Mouse (Mus musculus) left cerebral cortex, adult 8-10 months (tissue): ENCODE results near the gene Rarg. TPM values are rescaled to one million over a fixed set of nuclear protein-coding genes. Genes with fewer than 3 reads are reported as not detected.

ENCODE experiments used
- DNase-seq, 2 experiments: peaks; one replicate each; pipeline ENCODE4 v3.0.0; 2022; ENCODE audit warnings: low spot score in 2 of 2
- total RNA-seq, 4 experiments: library from RNA; stranded (reverse); gene quantifications; 2 replicates each; pipeline ENCODE4 v1.2.4; 2022

The Rarg gene
- total RNA-seq, result 10 to 100 TPM; 13.5 to 16.8 (median 16.3) TPM

DNA sequence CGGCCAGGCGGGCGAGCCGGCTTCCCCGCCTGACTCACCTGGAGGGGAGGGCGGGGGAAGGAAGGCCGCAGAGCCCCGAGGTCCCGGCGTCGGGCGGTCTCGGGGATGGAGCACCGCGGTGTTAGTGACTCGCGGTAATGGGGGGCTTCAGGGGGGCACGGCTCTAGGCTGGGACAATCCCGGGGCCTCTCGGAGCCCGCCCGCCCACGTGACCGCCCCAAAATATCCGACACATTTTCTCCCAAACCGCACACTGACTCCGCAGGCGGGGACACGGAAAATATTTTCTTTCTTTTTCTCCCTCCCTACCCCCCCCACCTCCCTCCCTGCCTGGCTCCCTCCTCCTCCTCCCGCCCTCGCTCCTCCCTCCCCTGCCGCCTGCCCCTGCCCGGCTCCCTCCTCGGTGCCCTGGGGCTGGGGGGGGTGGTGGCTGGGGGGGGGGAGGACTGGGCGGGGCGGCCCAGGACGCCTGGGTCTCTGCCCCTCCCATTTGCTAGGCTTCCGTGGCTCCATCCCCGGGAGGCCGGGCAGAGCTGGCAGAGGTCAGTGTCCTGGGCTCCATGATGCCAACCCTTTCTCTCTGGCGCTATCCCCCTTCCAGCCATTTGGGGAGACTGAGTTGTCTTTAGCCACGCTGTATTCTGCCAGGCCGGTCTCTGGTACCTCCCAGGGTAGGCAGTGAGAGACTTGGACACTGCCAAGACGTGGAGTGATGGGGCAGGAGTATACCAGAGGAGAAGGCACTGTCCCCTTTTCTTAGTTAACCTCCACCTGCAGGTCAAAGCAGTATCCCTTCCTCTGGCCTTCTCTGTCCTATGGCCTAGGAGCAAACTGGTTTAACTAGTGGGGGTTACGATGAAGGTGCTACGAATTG lies at the start of gene Rarg:
Gene Rarg, minus strand, starts transcription at position 316 of the 874 bp plus-strand sequence.
- no peak for DNase-seq

DNA sequence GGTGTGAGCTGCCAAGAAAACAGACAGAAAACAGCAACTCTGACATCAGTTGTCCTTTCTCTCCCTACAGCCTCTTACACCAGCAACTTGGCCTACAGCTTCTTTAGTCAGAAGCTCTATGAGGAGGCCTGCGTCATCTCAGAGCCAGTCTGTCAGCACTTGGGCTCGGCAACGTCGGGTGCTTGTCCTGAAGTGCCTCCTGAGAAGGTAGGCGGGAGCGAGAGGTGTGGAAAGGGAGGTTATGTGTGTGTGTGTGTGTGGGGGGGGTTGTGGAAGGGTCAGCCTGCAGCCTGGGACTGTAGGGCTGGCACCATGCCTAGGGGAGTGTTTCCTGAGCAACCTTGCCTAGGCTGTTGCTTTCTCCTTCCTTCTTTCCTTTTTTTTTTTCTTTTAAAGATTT lies 45.2 kb upstream of the Rarg start:
- no peak for DNase-seq

DNA sequence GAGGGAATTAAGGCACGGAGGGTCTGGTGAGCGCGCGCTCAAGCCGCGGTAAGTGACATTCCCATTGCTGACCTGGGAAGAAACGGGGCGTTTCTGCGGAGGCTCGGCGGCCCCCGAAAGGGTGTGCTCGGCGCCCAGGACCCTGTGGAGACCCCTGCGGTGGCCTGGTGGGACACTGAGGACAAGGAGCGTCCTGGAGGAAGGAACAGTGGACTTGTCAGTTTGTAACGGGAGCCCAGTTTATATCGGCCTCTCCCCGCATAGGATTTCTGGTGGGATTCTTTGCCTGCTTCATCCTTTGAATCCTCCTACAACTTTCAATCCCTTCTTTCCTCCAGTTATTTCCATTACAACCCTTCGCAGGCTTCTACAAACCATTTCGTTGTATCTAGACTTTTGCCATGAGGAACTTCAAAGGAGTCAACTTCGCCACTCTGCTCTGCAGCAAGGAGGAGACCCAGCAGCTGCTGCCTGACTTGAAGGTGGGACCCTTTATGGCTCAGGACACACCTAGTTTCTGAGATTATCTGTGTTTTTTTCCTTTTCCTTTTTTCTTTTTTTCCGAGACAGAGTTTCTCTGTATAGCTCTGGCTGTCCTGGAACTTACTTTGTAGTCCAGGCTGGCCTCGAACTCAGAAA lies 39.2 kb upstream of the Rarg start:
- DNase-seq, result no peak

DNA sequence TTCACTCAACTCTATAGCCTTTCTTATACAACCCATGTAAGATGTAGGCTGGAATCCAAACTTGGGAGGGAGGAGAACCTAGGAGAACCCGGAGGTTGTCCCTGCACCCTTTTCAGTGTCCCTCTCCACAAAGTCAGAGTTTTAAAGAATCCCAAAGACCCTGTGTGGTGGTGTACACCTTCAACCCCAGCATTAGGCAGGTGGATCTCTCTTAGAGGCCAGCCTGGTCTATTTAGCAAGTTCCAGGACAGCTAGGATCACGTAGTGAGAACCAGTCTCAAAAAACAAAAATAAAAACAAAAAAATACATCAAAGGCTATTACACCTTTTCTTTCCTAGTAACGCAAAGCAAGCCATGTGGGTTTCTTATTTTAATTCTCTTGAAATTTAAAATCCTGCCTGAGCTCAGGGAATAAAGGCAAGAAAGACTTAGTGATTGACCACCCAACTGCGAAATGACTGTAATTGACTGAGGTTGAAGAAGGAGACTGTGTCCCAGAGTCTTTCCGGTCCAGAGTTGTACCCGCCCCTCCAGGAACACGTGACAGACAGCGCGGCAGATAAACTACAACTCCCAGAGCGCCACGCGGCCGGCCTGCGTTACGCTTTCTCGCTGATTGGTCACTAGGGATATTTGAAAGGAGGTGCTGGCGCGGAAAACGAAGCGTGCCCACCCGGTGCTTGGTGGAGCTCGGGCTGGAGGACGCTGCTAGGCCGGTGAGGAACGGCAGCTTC lies 38.5 kb upstream of the Rarg start, which contains the start of gene Espl1:
Gene Espl1, plus strand, starts transcription at position 634 of the 735 bp plus-strand sequence.
- DNase-seq, result peak; percentile 83 to 87

DNA sequence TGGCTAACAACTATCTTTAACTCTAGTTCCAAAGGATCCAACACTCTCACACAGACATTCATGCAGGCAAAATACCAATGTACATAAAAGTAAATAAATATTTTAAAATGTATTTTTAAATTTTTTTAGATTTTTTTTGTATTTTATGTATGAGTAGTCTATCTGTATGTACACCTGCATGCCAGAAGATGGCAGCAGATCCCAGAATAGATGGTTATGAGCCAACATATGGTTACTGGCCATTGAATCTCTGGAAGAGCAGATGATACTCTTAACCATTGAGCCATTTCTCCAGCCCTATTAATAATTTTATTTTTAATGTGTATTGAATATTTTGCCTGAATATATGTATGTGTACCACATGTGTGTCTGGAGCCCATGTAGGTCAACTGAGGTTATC lies 30.1 kb upstream of the Rarg start:
- no peak for DNase-seq

DNA sequence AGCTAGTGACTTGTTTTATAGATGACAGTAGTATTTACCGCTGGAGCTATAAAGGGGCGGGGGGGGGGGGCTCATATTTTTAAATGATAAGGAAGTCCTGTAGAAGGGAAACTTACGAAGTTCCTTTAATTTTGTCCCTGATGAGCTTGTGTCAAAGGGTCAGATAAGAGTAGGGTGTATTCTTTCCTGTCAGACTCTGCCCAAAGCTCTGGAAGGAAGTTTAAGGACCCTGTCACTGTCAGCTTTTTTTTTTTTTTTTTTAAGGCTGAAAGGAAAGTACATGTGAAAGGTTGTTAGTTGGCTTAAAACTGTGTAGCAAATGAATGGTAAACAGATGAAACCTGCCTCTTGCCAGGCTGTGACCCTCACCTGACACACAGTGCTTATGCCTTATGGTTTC lies 26.3 kb upstream of the Rarg start:
- no peak for DNase-seq

DNA sequence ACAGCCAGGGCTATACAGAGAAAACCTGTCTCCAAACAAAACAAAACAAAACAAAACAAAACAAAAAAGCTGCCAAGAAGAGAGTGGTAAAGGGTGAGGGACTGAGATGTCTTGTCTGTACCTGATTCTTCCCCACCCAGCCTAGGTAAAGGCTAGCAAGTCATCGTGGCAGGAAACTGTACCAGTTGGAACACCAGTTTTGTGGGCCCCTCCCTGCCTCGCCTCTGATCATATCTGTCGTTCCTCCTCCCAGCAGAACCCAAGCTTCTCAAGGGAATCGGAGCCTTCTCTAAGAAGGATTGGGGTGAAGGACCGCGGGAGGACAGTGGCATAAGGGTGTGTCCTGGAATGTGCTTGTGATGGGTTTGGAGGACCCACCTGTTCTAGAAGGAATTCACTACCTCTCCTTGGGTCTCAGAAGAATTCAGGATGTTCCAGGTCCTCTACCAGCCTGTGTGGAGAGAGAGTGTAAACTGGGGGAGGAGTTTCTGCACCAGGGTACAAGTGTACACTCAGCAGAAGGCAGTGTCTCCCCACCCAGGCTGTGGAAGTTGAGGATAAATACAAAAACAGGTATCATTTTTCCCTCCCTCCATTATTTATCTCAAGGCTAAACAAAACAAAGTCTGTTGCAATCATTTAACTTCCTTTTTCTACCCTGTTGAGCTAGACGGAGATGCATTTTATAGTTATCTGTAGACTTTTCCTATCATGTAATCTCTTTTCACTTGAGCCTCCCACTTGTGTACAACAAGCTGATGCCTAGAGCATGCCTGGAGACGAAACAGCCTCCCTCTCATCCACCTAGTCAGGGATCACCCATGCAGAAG lies 25.4 kb upstream of the Rarg start:
- no peak for DNase-seq

DNA sequence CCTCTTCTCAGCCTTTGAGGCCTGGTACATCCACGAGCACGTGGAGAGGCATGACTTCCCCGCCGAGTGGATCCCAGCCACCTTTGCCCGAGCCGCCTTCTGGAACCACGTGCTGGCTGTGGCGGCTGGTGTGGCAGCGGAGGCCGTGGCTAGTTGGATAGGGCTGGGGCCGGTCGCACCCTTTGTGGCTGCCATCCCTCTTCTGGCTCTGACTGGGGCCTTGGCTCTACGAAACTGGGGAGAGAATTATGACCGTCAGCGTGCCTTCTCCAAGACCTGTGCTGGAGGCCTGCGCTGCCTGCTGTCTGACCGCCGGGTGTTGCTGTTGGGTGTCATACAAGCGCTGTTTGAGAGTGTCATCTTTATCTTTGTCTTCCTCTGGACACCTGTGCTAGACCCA lies 23.3 kb upstream of the Rarg start:
- no peak for DNase-seq

DNA sequence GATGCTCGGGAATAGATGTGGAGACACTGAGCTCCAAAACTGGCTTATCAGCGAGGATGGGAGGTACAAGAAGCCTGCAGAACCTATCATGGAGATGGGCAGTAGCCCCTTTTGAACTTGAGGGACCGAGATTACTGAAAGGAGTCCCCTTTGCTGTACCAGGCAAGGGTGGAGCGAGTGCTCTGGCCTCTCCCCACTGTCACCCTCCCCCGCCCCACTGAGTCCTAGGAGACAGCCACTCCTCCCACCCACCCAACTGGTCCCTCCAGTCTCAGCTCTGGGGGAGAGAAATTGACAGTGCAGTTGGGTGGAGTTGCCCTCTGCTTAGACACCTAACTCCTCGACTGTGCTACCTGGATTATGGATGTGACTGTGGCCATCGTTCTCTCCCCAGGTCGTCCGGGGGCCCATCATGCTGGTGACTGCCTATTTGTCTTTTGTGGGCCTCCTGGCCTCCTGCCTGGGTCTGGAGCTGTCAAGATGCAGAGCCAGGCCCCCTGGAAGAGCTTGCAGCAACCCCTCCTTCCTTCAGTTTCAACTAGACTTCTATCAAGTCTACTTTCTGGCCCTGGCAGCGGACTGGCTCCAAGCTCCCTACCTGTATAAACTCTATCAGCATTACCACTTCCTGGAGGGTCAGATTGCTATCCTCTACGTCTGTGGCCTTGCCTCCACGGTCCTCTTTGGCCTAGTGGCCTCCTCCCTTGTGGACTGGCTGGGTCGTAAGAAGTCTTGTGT lies 22.6 kb upstream of the Rarg start:
- DNase-seq, result no peak

DNA sequence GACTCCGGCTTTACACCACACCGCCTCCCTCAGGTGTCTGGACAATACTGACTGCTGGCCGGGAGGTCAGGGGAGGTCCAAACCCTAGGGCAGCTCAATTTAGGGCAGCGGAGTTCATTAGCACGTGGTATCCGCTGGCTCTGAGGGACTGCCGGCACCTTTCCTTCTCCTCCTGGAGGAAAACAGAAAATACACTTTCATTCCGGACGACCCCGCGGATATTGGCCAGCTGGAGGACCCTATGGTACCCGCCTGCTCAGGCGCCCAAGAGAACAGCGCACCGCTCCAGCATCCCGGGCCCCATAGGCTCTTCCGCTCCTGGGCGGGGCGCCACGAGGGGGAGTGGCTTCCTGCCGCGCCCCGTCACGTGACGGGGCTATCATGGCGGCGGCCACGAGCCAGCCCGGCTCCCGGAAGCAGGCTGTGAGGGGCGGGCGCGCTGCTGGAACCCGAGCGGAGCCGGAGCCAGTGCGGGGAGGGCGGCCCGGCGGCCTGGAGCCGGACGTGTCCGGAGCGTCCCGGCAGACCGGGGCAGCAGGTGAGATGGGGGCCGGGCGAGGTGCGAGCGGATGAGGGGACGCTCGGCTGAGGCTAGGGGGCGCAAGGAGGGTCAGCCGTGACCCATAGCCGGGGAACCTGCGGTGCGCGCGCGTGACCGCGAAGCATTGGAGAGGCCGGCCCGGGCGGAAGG lies 21.9 kb upstream of the Rarg start, which contains the start of gene Mfsd5:
Gene Mfsd5, plus strand, starts transcription at position 363 of the 691 bp plus-strand sequence.
- peak; percentile 67 to 77 for DNase-seq

DNA sequence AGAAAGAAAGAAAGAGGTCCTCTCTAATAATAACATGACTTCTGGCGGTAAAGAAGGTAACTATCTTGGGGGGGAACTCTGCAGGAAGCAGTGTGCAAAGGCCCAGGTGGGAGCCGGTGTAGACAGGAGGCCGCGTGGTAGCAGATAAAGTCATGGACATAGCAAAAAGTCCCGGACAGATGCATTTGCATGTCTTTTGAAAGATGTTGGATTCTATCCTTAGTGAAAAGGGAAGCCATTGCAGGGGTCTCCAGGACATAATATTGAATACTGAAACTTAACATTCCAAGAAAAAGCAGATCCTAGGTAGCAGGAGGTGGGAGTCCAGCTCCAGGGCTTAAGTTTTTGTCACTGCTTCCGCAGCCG lies 21.4 kb upstream of the Rarg start:
- no peak for DNase-seq

DNA sequence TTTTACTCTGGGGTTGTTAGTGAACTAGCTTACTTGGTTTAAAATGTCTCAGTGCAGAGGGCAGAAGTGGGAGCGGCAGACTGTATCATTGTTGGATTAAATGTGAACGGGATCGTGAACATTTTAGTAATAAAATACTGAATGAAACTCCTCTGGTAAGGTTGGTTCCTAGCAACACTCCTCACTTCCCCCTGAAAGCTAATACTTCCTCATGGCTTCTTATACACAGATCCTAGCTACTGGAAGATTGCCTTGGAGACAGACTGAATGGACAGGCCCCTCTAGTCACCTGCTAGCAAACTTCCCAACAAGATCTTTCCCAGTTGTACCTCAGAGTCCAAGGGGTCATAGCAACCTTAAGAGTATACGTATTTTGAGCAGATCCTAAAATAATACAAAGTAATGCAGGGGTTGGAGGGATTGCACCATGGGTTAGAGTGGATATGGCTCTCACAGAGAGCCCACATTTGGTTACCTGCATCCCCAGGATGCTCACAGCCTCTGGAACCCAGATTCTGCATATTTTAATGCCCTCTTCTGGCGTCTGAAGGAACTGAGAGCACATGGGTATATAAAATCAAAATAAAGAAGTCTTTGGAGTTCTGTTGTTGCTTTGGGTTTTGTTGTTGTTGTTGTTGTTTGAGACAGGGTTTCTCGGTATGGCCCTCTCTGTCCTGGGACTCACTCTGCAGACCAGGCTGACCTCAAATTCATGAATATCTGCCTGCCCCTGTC lies 16.8 kb upstream of the Rarg start:
- DNase-seq, result no peak

DNA sequence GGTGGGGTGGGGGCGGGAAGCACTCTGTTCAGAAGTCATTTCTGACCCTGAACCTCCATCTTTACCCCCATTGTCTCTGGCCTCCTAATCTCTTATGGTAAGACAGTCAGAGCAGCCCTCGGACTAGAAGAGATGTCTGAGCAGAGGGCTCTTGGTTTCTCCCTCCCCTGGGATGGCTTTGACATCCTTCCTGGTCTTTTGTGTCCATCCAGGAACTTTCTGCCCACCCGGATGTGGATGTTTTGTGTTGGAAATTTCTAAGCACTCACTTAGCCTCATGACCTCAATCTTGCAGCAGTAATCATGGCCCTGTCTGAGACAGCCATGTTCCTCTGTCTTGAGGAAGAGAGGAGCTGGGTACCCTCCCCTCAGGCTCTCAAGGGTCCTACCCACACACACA lies 14.1 kb upstream of the Rarg start:
- DNase-seq, result no peak

DNA sequence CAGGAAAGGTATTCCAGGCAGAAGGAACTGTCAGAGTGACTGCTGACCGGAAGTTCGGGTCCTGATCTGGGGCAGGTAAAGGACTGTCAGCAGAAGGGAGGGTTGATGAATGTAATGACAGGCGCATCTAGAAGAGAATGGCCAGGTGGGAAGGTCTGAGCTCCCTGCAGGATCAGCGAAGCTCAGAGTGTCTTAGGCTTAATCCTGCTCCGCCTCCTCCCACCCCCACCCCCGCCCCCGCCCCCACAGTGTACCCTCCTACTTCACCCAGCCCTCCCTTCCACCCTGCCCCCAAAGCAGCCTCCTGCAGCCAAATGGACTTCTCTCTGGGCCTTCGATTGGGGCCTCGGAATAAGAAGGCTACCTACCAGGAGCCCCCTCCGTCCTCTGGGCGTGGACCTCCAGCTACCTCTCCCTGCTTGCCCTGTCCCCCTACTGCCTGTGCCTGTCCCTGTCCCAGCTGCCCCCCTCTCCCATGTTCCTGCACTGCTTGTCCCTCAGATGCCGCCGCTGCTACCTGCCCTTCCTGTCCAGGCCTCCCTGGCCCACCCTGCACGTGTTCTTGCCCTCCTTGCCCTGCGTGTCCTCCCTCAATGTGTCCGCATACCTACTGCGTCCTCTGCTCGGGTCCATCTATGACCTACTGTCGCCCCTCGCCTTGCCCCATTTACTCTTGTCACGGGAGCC lies 13.1 kb upstream of the Rarg start, which contains the start of gene Gm9918:
Gene Gm9918, plus strand, starts transcription at position 290 of the 687 bp plus-strand sequence.
- DNase-seq, result no peak

DNA sequence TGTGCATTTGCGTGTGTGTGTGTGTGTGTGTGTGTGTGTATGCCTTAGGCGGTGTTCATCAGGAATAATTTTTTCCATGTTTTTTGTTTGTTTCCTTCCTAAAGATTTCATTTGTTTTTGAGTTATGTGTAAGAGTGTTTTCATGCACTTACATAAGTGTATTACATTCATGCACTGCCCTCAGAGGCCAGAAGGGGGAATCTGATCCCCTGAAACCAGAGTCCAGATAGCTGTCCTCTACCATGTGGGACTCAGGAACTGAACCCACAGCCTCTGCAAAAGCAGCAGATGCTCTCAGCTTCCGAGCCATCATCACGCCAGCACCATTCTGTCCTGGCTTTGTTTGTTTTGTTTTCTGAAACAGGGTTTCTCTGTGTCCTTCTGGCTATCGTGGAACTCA lies 8.2 kb upstream of the Rarg start:
- no peak for DNase-seq

DNA sequence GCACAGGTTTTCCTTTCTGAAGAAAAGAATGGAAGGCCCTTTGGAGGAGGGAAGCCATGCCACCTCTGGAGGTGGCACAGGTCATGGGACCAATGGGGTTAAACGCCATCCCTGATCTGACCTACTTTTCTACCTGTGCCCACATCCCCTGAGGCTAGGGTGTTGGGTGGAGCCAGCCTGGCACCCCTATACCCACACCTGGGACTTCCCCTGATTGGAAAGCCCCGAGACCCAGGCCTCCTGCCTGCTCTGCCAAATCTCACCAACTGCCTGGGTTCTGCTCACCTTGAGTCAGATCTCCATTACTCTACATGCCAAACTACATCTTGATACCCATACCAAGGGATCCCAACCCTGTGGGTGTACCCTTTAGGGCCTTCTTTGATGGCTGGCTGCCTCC lies 5.7 kb upstream of the Rarg start:
- DNase-seq, result no peak

DNA sequence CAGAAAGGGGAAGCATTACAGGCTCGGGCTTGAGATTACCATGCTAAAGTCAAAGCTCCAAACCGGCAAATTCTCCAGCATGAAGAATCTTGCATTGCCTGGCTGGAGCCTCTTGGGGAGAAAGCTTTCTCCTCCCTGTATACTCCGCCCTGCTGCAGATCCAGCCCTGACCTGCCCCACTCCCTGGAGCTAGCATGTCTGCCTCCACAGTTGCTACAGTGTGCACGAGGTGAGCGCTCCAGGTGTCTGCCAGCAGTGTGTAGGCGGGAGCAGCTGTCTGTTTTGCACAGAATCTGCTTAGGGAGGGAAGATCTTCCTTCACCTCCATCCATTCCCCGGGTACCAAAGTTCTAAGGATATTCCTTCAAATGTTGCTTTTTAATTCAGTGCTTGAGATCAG lies 5.3 kb upstream of the Rarg start:
- DNase-seq, result peak in 1 of 2 experiments; percentile 77

DNA sequence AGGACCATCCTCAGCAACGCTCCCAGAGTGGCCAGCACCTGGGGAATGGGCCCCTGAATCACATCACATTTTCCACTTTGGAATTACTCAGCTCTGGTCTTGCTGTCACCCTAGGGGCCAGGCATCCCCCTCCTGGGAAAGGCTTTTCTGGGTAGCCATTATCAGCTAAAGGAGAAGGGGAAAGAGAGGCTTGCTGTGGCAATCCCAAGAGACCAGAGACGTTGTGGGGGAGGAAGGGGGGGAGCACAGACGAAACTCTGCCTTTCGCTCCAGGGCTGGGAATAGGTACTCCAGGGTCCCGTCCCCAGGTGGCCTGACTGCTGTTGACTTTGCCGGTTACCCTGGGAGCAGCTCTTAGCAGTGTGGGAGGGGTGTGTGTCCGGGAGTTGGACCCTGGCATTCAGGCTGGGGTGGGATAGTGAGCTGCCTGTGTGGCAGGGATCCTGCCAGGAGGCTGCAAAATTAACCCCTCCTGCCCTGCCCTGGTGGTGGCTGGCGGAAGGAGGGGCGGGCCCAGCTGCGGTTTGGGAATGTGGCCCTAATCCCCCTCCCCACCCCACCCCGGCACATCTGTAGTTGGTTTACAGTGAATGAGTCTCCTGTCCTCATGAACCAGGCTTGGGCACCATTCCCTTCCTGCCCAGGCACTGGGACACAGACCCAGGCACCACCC lies 1.4 kb upstream of the Rarg start:
- no peak for DNase-seq
